Mouse (Mus musculus): Measurements from ENCODE around the gene Macf1.

DNA sequence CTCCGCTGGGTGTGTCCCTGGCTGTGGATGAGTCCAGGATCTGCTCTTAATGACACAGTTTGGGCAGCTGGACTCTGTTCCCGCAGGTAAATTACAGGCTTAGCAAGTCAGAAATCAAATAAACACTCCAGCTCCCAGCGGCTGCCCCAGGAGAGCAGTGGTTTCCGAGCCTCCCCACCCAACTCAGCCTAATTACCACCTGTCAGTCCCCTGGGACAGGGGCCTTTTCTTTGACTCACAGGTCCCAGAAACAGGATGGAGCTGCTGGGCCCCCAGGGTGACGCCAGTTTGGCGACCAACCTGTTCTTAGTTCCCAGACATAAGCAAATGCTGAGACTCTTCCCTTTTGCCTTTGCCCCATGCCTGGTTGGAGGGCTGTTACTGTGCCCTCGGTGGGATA is 372.3 kb downstream of the Macf1 start:
- no peak for TF ChIP-seq POLR2AphosphoS2 (IDR thresholded peaks at IDR 0.05; ENCODE audit: insufficient read length, low read depth)
- TF ChIP-seq POLR2A (IDR thresholded peaks at IDR 0.05; ENCODE audit: insufficient read length, low read depth) = no peak
- no peak for TF ChIP-seq SRF (IDR thresholded peaks at IDR 0.05; ENCODE audit: control insufficient read depth, insufficient read length, low read depth)
- no peak for TF ChIP-seq USF1 (IDR thresholded peaks at IDR 0.05; ENCODE audit: low read depth)
- no peak for TF ChIP-seq MYOG (IDR thresholded peaks at IDR 0.05; ENCODE audit: control insufficient read depth in 1 of 3, insufficient read depth in 1 of 3, insufficient read length in 2 of 3, low read depth in 2 of 3)
- no peak for TF ChIP-seq MYOD1 (IDR thresholded peaks at IDR 0.05; ENCODE audit: control insufficient read depth in 1 of 3, insufficient read length in 2 of 3, low read depth in 2 of 3)
- no peak for TF ChIP-seq TCF3 (IDR thresholded peaks at IDR 0.05; ENCODE audit: insufficient read length, low read depth)
- no peak for TF ChIP-seq CEBPB (IDR thresholded peaks at IDR 0.05; ENCODE audit: insufficient read depth, poor library complexity, severe bottlenecking)
- TF ChIP-seq MAX (IDR thresholded peaks at IDR 0.05; ENCODE audit: low read depth) = no peak
- TF ChIP-seq REST (IDR thresholded peaks at IDR 0.05; ENCODE audit: insufficient read depth, insufficient read length) = no peak
